Mouse (Mus musculus) testis, postnatal 10 days (tissue): ENCODE data around the gene Degs1.

Experiments used
- DNase-seq: peaks from one replicate; pipeline ENCODE4 v3.0.0; 2021; ENCODE audit warnings: low spot score

Gene Degs1

GRCm38 (mm10) chr1:182280577-182280976, 2.0 kb downstream of the Degs1 start:
- no peak for DNase-seq

GRCm38 (mm10) chr1:182280046-182280445, 2.6 kb downstream of the Degs1 start:
- DNase-seq, result no peak

GRCm38 (mm10) chr1:182279436-182279835, 3.2 kb downstream of the Degs1 start:
- no peak for DNase-seq

- DNase-seq, result no peak
These were observed 7.5 kb downstream of the Degs1 start for GRCm38 (mm10) chr1:182275109-182275508.

GRCm38 (mm10) chr1:182271632-182272031, 11.0 kb downstream of the Degs1 start:
- no peak for DNase-seq

GRCm38 (mm10) chr1:182271130-182271529, 11.5 kb downstream of the Degs1 start:
- DNase-seq, result no peak

GRCm38 (mm10) chr1:182268317-182268716, 14.3 kb downstream of the Degs1 start:
- no peak for DNase-seq

- no peak for DNase-seq
These were observed 16.5 kb downstream of the Degs1 start for GRCm38 (mm10) chr1:182266028-182266525.

GRCm38 (mm10) chr1:182256041-182256680, 26.4 kb downstream of the Degs1 start:
- DNase-seq, result no peak

- DNase-seq, result no peak
These were observed 27.6 kb downstream of the Degs1 start for GRCm38 (mm10) chr1:182255031-182255430.

- DNase-seq, result no peak
These were observed 28.0 kb downstream of the Degs1 start for GRCm38 (mm10) chr1:182254618-182255017.

GRCm38 (mm10) chr1:182253756-182254534, 28.7 kb downstream of the Degs1 start:
- no peak for DNase-seq

GRCm38 (mm10) chr1:182252534-182253171, 30.0 kb downstream of the Degs1 start:
- no peak for DNase-seq

- no peak for DNase-seq
These were observed 31.9 kb downstream of the Degs1 start for GRCm38 (mm10) chr1:182250734-182251133.

GRCm38 (mm10) chr1:182249298-182249697, 33.3 kb downstream of the Degs1 start:
- DNase-seq, result no peak

GRCm38 (mm10) chr1:182245003-182245402, 37.6 kb downstream of the Degs1 start:
- no peak for DNase-seq

GRCm38 (mm10) chr1:182238056-182238703, 44.4 kb downstream of the Degs1 start:
- DNase-seq, result no peak

GRCm38 (mm10) chr1:182237386-182237785, 45.2 kb downstream of the Degs1 start:
- no peak for DNase-seq

GRCm38 (mm10) chr1:182235174-182235573, 47.4 kb downstream of the Degs1 start:
- no peak for DNase-seq

GRCm38 (mm10) chr1:182229381-182229780, 53.2 kb downstream of the Degs1 start:
- no peak for DNase-seq

GRCm38 (mm10) chr1:182227141-182227963, 55.3 kb downstream of the Degs1 start:
- no peak for DNase-seq
